Mouse (Mus musculus) CH12.LX (cell line): ENCODE results near the gene Dnajc5.
A peak's percentile ranks its signal among the peaks of the same experiment; 100 is the strongest.

Experiments
- CTCF ChIP-seq, 2 experiments: IDR thresholded peaks in 1 of 2; conservative IDR thresholded peaks in 1 of 2; 2 replicates each; pipeline ENCODE4 v1.5.1; 2011 to 2012; ENCODE audit warnings: low read depth in 2 of 2, low read length in 2 of 2, improper control_type of control experiment in 1 of 2, inconsistent platforms in 1 of 2, mild to moderate bottlenecking in 1 of 2, moderate library complexity in 1 of 2
- EP300 ChIP-seq: IDR thresholded peaks from 2 replicates; pipeline ENCODE4 v1.6.1; 2011; ENCODE audit warnings: low read length, improper control_type of control experiment
- ETS1 ChIP-seq: conservative IDR thresholded peaks from 2 replicates; pipeline ENCODE4 v1.6.1; 2012; ENCODE audit warnings: low read depth, mild to moderate bottlenecking, inconsistent platforms, low read length, improper control_type of control experiment, moderate library complexity
- GABPA ChIP-seq: IDR thresholded peaks from 2 replicates; pipeline ENCODE4 v1.6.1; 2012; ENCODE audit warnings: low read depth, low read length, improper control_type of control experiment, inconsistent platforms; ENCODE audit not compliant: insufficient replicate concordance
- HCFC1 ChIP-seq: IDR thresholded peaks from 2 replicates; pipeline ENCODE4 v1.6.1; 2012; ENCODE audit warnings: low read depth, mild to moderate bottlenecking, inconsistent platforms, low read length, improper control_type of control experiment
- JUN ChIP-seq: IDR thresholded peaks from 2 replicates; pipeline ENCODE4 v1.6.1; 2011; ENCODE audit warnings: low read depth, mild to moderate bottlenecking, low read length, improper control_type of control experiment, moderate library complexity; ENCODE audit not compliant: insufficient read depth
- POLR2A ChIP-seq: IDR thresholded peaks from 2 replicates; pipeline ENCODE4 v1.6.1; 2011; ENCODE audit warnings: low read depth, mild to moderate bottlenecking, improper control_type of control experiment, low read length
- RAD21 ChIP-seq: IDR thresholded peaks from 2 replicates; pipeline ENCODE4 v1.6.1; 2011; ENCODE audit warnings: low read depth, mild to moderate bottlenecking, low read length, improper control_type of control experiment, moderate library complexity
- TCF12 ChIP-seq: IDR thresholded peaks from 2 replicates; pipeline ENCODE4 v1.6.1; 2014; ENCODE audit warnings: low read depth, mild to moderate bottlenecking, inconsistent platforms, low read length, improper control_type of control experiment
- ZNF384 ChIP-seq: IDR thresholded peaks from 2 replicates; pipeline ENCODE4 v1.6.1; 2012; ENCODE audit warnings: low read depth, low read length, improper control_type of control experiment, inconsistent platforms

DNA sequence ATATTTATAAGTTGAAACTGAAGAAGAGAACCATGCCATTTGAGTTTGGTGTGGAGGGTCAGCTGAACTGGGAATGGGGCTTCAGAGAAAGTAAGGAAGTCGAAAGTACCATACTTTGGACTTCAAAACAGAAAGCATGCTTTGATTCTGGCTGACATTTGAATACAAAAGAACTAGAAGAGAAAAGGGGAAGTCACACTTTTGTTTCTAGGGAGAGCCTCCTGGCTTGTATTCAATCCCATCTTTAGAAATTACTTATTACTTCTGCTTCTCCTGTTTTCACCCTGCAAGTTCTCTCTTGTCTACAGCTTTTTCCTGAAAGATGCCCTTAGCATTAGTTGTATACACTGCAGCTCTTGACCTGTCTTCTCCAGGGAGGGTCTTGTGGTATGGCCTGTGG lies 27.9 kb downstream of the Dnajc5 start:
- no peak for TF ChIP-seq ETS1
- TF ChIP-seq JUN: no peak
- peak; percentile 84 for TF ChIP-seq EP300
- no peak for TF ChIP-seq CTCF (conservative IDR thresholded peaks at IDR 0.05 in 1 of 2, IDR thresholded peaks at IDR 0.05 in 1 of 2; ENCODE audit: low read depth in 2 of 2, low read length in 2 of 2)
- TF ChIP-seq GABPA: no peak
- no peak for TF ChIP-seq POLR2A
- TF ChIP-seq HCFC1: no peak
- TF ChIP-seq RAD21: no peak
- no peak for TF ChIP-seq ZNF384
- no peak for TF ChIP-seq TCF12
